Mouse (Mus musculus): ENCODE measurements around the gene Gm28047.
A peak's percentile ranks its signal among the peaks of the same experiment; 100 is the strongest.

The Gm28047 gene

DNA sequence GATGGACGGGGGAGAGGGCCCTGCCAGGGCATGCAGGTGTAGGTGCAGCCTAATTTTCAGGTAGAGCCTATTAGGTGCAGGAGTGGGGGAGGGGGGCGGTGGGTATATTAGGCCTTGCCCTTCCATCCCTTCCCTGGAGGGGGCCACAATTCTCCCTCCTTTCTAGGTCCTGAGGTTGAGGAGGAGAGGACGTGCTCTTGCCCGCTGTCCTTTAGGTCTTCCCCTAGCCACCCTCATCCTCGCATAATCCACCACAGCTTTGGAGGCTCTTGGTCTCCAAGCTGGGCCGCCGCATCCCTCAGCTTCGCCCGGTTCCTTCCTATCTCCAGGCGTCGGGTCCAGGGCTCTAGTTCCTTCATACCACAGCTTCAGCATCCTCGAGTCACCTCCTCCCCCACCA, 108.6 kb downstream of the Gm28047 start:
- no peak for DNase-seq (ENCODE audit: low read depth, low spot score)

DNA sequence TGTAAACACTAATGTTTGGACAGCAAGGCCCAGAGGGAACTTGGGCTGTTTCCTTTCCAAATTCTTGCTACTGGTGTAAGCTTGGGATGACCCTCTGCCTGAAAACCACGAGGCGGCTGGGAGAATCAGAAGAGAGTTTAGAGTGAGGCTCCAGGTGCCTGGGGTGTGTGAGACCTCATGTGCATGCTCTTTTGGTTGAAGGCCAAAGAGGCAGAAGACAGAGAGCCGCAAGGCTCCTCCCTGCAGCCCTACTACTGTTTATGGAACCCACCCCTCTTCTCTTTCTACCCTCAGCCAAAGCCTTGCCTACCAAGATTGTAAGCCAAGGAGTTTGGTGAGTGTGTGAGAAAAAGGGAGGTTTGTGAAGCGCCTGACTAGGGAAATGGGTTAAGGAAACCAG, 109.1 kb downstream of the Gm28047 start:
- no peak for DNase-seq (ENCODE audit: low read depth, low spot score)

DNA sequence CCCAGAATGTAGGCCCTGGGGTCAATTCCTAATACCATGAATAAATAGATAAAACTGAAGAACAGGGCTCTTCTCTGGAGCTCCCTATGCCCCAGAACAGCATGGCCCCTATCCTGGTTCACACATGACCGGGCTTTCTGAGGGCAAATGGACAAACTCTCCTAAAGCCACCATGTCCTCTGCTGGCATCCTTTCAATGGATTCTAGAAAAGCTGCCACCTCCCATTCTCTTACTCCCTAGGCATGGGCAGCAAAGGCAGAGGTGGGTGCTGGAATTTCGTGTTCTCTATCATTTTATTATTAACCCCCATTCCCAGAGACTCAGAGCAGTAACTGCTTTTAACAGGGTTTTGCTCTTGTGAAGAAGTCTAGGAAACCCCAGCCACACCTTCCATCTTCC, 109.6 kb downstream of the Gm28047 start:
- DNase-seq (ENCODE audit: low read depth, low spot score) = no peak

DNA sequence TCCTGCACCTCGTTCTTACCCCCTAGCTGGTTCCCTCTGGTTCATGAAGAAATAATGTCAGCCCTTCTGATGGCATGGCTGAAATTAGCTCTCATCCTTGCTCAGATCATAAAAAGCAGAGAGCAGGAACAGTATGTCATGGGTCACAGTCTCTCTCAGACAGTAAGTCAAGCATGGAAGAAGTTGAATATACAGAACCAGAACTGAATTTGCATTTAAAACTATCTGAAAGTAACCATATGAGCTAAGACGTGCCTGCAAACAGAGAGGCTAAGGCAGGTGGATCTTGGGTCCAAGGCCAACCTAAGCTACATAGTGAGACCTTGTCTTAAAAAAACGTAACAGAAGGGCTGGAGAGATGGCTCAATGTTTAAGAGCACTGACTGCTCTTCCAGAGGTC, 111.9 kb downstream of the Gm28047 start:
- DNase-seq (ENCODE audit: low read depth, low spot score) = no peak

DNA sequence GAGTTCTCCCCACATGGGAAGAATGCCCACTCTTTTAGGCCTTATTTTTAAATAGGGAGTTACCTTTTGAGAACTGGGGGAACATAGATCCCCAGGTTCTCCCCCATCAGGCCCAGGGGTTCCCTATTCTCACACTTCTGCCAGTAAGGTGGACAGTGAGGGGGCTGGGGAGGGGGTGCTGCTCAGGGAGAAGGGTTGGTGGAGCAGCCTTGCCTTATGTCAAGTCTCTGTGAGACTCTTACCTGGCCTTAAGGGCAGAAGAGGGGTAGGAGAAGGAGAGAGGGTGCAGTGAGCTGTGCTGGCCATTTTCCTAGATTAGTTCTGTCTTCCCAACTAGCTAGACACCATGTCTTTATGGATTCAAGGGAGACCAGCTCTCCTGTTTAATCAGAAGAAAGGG, 112.4 kb downstream of the Gm28047 start:
- DNase-seq (ENCODE audit: low read depth, low spot score) = no peak

DNA sequence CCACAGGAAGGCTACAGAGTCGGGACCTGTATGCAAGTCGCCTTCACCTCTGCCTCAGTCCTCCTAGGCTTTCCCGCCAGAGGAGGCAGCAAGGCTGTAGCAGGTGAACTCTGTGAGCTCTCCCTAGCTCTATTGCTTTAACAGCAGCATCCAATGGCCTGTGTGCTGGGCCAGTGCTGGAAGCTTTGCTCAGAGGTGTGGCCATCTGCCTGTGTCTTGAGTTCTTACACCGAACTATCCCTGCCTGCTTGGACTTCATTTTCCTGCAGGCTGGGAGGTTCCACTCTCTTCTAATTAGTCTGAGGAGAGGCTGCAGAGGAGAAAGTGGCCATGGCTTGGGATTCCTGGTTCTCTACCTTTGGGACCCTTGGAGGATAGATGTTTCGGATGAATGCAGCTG, 112.9 kb downstream of the Gm28047 start:
- no peak for DNase-seq (ENCODE audit: low read depth, low spot score)

DNA sequence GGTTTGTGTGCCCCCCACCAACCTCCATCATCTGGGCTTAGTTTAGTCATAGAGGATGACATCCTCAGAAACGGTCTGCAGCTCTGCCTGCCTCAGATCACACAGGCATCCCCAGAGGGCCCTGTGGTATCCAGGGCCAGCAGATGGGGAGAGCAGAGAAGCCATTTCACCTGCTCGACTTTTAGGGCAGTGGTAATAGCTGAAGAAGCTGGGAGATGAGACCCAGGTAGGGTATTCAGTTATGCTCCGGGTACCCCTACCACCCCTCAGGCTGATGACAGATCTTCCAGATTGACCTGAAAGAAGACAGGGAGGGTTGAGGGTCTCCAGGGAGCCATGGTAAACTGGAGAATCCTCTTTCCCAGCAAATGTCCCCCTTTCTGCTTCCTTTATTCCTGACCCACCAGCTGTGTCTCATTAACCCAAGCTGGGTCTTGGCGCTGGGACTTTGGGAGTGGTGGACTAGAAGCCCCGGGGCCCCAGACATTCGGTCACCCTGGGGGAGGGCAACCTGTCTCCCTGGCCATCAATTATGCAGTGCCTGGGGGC, 113.5 kb downstream of the Gm28047 start:
- DNase-seq (ENCODE audit: low read depth, low spot score) = peak; percentile 74

DNA sequence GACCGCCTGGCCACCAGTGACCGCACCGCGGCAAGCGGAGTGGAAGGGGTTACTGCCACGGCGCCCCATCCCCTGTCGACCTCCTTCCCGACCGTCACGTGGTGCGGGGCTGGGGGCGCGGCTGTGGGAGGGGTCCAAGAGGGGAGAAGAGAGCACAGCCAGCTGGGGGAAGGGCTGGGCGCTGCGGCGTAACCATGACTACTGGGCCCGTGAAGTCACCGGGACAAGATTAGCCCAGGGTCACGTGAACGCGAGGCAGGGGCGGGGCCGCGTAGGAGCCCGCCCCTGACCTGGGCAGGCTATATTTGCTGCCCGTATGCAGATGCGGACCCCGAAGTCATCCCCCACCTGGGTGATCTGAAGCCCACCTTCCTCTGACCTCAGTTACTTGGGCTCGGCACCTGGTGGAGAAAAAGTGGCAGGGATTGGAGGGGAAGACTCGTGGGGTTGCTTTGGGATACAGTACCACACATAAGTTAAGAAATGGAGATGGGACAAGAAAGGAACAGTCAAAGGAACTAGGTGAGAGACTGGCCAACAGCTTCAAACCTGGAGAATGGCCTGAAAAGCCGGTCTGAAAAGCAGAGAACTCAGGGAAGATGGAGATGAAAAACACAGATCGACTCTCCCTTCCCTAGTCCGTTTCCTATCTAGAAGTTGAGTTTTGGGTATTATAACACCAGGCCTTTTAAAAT, 114.1 kb downstream of the Gm28047 start:
- DNase-seq (ENCODE audit: low read depth, low spot score) = peak; percentile 96

DNA sequence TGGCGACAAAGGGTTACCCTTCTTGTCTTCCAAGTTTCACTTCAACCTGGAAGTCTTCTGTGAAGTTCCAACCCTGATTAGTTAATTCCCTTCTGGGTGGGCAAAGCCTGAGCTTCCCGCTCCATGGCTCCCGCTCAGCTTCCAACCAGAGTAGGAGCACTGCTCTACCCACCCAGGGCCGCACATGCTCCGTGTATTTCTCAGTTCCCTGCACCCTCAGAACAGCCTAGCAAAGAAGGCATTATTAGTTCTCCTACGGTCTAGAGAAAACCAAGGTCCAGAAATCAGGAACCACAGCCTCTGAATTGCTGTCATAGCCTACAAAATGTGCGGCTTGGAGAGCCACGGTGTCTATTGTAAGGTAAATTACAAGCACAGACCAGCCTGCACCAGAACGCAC, 114.8 kb downstream of the Gm28047 start:
- DNase-seq (ENCODE audit: low read depth, low spot score) = no peak

DNA sequence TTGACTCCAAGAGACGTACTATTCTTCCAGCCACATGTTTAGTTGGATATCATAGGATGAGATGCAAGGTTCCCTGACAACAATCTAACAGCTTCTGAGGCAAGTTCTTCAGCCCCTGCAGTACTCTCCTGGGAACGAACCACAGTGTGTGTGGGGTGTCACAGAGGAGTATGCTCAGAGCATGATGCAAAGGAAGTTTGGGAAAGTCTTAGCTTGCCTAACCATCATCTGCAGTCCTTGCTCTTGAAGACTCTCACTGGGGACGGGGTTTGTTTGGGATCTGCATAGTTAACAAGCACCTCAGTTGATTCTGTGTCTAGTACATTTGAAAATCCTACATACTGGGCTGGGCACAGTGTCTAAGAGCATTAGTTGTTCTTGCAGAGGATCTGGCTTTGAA, 116.5 kb downstream of the Gm28047 start:
- no peak for DNase-seq (ENCODE audit: low read depth, low spot score)

DNA sequence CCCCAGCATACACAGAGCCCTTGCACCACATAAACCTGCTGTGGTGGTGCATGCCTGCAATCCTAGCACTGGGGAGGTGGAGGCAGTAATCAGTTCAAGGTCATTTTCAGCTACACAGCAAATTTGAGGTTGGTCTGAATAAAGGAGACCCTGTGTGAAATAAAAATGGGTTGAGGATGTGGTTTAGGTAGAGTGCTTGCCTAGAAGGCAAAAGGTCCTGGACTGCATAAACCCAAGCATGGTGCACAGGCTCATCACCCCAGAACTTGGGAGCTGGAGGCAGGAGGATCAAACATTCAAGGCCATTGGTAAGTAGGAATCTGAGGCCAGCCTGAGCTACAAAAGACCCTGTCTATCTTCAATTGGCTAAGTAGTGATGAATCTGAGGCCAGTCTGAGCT, 117.3 kb downstream of the Gm28047 start:
- DNase-seq (ENCODE audit: low read depth, low spot score) = no peak

DNA sequence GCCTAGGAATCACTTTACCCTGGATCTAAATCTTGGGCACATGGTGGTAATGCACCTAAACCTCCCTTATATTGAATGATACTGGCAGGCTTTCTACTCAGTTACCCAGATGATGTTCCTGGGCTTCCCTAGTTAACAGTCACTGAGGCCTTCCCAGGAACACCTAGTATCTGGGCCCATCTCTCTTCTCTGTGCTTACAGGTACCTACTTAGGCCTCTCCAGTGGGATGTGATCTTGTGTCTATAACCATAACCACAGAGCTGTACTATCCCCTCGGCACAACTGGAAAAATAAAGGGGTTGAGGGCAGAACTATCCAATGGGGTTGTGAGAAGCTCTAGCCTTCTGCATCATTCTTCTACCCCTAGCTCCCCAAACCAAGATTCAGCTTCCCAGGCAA, 118.0 kb downstream of the Gm28047 start:
- DNase-seq (ENCODE audit: low read depth, low spot score) = no peak

DNA sequence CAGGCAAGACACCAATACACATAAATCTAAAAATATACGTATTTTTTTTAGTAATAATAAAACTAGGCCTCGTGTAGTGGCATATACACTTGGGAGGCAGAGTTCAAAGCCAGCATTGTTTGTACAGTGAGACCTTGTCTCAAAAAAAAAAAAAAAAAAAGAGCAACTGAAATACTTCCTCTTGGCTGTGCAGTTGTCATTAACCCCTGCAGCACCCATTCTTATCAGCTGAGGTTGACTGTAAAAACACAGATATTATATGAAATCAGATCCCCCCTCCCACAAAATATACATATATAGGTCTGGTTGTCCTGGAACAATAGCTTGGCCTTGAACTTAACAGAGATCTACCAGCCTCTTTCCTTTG, 118.4 kb downstream of the Gm28047 start:
- DNase-seq (ENCODE audit: low read depth, low spot score) = no peak

DNA sequence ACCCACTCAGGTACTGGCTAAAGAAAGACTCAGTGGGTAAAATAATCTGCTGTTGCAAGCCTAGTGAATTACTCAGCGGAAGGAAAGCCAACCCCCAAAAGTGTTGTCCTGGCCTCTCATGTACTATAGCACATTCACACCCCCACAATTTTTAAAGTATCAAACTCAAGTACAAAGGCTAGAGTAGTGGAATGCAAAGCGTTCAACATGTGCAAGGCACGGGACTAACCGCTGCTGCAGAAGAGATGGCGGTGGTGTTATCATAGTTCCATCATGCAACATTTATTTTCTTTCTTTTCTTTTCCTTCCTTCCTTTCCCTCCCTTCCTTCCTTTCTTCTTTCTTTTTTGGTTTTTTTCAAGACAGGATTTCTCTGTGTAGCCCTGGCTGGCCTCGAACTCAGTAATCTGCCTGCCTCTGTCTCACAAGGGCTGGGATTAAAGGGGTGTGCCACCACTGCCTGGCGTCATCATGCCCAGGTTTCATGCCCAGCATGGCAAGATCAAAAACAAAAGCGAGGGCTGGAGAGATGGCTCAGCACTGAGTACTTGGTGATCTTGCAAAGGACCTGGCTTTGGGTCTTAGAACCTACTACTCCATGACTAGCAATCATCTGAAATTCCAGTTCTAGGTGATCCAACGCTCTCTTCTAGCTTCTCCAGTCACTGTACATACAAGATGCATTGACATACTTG, 119.0 kb downstream of the Gm28047 start:
- DNase-seq (ENCODE audit: low read depth, low spot score) = no peak

DNA sequence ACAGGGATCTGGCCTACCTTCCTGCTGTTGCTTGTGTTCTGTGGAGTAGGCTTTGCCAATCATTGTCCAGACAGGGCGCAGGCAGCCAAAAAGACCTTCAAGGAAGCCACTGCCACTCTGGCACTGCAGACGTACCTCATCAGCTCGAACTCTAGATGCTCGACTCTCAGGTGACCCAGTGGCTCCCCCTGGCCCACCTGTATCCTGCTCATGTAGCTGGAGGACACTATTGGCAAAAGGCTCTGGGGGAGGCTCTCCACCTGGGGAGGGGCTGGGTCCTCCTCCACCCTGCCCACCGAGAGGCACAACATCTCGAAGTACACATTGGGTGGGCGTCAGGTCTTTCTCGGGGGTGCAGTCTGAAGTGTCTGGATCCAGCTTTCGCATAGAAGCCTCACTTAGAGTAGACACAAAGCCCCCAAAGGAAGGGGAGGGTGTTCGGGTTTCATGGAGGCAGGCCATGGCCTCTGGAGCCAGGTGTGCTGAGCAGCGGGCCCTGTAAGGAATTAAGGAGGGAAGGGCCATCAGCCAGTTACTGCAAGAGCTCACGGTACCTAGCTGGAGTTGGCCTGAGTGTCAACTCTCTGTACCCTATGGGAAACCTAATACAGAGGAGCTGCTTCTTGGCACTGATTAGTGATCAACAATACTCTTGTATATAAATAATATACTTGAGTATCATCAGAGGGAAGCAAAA, 119.6 kb downstream of the Gm28047 start:
- no peak for DNase-seq (ENCODE audit: low read depth, low spot score)

DNA sequence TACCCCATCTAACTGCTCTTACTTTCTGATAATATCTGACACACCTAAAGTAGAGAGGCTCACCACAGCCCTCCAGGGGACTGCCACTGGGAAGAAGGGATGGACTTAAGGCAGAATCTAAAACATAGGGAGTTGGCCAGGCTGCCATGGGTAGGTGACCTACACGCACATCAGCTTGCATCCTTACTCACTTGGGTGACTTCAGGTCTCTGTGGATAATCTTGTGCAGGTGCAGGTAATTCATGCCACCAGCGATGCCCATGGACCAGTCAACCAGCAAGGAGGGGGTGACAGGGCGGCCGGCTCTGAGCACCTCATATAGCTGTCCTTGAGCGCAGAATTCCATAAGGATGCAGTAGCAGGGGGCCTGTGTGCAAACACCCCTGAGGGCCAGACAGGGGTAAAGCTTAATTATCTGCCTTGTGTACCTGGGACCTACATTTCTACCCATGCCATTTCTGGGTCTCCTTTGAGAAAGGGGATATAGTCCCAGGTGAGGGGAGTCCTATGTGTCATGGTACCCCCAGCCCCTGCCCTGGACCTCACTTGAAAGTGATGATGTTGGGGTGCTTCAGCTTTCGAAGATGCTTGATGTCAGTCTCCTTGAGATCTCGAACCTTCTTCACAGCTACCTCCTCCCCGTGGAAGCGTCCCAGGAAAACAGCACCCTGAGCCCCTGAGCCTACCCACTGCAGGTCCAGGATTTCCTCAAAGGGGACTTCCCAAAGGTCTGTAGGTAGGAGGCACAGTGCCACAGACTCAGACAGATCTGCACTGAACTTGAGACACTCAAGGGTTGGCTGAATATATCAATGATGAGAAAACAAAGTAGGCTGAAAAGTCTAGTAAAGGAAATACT, 120.7 kb downstream of the Gm28047 start:
- DNase-seq (ENCODE audit: low read depth, low spot score) = no peak

DNA sequence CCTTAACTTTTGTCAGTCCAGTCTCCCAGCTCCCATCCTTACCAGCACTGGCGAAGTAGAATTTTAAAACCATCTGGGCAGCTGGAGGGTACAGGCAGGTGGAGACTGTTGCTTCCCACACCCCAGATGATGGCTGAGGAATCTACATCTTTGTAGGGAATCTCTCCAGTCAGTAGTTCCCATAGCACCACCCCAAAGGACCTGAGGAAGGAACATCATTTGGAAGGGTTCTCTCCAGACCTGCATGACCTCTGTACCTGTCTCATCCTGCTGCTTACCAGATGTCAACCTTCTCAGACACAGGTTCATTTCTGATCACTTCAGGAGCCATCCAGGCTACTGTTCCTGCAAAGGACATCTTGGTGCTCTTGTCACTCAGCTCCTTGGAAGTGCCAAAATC, 121.4 kb downstream of the Gm28047 start, which contains the start of gene Gm10337:
Gm10337 (plus strand) TSS at position 276 of the 400 bp plus-strand sequence.
- DNase-seq (ENCODE audit: low read depth, low spot score) = no peak

DNA sequence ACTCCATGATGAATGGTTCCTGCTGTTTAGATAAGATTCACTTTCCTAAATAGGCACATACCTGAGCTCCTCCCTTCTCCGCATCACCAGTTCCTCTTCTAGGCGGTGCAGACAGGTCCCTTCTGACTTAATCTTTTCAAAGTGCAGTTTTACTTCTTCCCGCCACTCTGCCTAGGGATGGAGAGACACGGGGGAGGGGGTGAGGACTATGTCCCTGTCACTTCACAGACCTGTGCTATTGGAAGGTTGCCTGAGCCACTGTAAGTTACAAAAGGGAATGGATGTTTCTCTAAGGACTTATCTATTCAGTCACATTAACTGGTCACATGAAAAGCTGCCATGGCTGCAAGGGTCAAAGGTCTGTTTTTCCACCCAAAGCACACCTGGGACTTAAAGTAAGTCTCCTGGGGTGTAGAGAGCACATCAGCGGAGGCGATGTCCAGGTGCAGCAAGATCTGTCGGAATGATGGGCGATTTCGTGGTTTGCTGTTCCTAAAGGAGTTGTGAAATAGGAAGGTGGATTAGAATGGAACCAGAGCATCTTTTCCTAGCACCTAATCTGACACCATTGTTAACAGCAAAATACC, 122.5 kb downstream of the Gm28047 start:
- no peak for DNase-seq (ENCODE audit: low read depth, low spot score)

DNA sequence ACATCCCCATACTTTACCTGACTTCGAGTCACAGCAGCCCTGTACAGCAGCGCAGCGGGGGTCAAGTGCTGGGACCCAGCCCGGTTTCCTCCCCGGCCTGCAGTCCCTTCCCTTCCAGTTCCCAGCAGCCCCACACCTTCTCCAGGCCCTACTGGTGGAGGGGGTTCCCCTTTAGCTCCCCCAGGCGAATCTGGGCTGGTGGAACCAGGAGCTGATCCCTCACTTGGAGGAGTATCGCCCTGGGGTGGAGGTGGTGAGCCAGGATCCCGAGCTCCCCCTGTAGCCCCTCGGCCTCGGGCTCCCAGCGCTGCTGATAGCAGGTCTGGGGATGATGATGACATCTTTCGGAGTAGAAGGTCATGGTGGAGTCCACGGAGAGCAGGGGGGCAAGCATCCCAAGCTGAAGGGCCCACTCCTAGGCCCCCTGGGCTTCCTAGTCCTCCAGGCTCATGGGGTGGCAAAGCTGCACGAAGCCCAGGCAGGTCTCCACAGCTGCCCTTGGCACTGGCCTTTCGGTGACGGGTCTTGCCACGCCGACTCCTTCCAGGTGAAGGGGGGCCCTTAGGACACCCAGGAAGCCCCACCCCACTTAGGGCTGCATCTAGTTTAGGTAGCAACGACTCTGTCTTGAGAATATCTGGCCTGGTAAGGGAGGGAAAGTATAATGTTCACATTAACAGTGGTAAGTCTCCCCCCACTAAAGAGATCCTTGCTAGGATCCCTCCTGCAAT, 123.6 kb downstream of the Gm28047 start:
- no peak for DNase-seq (ENCODE audit: low read depth, low spot score)

DNA sequence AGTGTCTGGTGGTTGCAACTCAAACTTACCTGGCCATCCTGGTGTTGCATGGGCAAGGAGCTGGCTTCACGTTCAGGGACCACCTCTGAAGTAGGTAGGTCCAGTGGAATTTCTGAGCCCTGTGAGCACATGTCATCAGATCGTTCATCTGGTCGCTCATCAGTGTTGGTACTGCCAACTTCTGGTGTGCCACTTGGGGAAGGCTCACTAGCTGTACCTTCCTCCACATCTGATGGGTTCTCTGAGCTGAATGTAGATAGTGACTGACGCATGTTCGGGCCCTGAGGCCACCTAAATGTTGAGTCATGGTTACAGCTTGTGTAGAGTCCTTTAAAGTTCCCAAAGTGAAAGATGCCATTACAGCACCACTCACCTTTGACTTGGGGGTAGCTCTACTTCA, 124.4 kb downstream of the Gm28047 start:
- DNase-seq (ENCODE audit: low read depth, low spot score) = no peak

DNA sequence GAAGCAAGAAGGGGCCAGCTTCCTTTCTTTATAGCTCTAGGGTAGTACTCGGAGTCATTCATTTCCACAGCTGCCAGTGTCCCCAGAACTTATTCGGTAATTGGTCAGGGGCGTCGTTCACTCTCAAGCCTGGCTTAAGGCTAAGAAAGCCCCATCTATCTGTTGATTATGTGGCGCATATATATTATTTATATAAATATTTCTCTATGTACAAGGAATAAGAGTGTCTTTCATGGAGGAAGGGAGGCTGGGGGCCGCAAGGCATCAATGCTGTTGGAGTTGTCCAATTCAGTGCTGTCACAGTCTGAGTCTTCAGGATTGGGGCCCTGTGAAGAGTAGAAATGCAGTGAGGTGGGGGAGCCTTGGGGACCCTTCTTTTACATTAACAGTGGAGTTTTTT, 125.0 kb downstream of the Gm28047 start:
- no peak for DNase-seq (ENCODE audit: low read depth, low spot score)

Measured in mesoderm, embryonic 11.5 days (tissue).